In genomic region chr11:25853032-25853431, GRCm38 (mm10) we compare ENCODE assay signal across 14 mouse cellular contexts.
A peak's percentile ranks its signal among the peaks of the same experiment; 100 is the strongest.
DNase-seq lines count a peak whose midpoint lies in the region; ATAC-seq and TF ChIP-seq lines count a peak whose summit lies in the region.
"Had no signal": no experiment of that assay in that cellular context is flagged by ENCODE, and none has a peak within 500 bp of the region (broad histone marks: within the 10 kb centered on the region; RNA-seq: fewer than 3 reads in every experiment).

No protein-coding gene starts in this region.

- H3K4me3 ChIP-seq in hindbrain, embryonic 11.5 days (ENCODE audit: low read depth, low read length), result no peak overlapping the region
- H3K4me3 ChIP-seq in midbrain, embryonic 10.5 days, result no peak overlapping the region
- H3K4me3 ChIP-seq in olfactory bulb, adult 2 months (ENCODE audit: insufficient read depth, low read depth, low read length), result no peak overlapping the region
- H3K4me3 ChIP-seq: heart, embryonic 12.5 days; limb, embryonic 13.5 days had no signal

- H3K36me3 ChIP-seq in hindbrain, embryonic 11.5 days (ENCODE audit: control insufficient read depth, insufficient read depth, low read length), result no peaks in the 10 kb centered on the region
- no peaks in the 10 kb centered on the region for H3K36me3 ChIP-seq in midbrain, embryonic 10.5 days
- H3K36me3 ChIP-seq: heart, embryonic 12.5 days; limb, embryonic 13.5 days had no signal

- H3K9ac ChIP-seq in hindbrain, embryonic 11.5 days (ENCODE audit: low read depth, low read length), result no peak overlapping the region
- H3K9ac ChIP-seq: heart, embryonic 12.5 days; limb, embryonic 13.5 days had no signal

- no peak for TF ChIP-seq CTCF in olfactory bulb, adult 2 months (IDR thresholded peaks at IDR 0.05; ENCODE audit: insufficient read depth, low read depth, low read length)

- H3K4me2 ChIP-seq in hindbrain, embryonic 11.5 days (replicated peaks; ENCODE audit: low read depth, low read length), result no peak overlapping the region
- H3K4me2 ChIP-seq: heart, embryonic 12.5 days; limb, embryonic 13.5 days had no signal

- TF ChIP-seq POLR2A in olfactory bulb, adult 2 months (IDR thresholded peaks at IDR 0.05; ENCODE audit: insufficient read depth, low read depth, low read length), result no peak

- 24% methylated on average over 5 of the region's 5 CpGs for WGBS in hindbrain, embryonic 11.5 days
- WGBS in midbrain, embryonic 10.5 days, result 24% methylated on average over 5 of the region's 5 CpGs
- 39% methylated on average over 5 of the region's 5 CpGs for WGBS in olfactory bulb, adult 2 months

- peak; percentile 64 for ATAC-seq in hindbrain, embryonic 11.5 days (ENCODE audit: low FRiP score)
- ATAC-seq in activated CD4-positive, CD25-positive, alpha-beta regulatory T cell, adult 4 months, result no peak

- H3K27me3 ChIP-seq in hindbrain, embryonic 11.5 days (ENCODE audit: control insufficient read depth, insufficient read depth, low read length), result no peaks in the 10 kb centered on the region
- H3K27me3 ChIP-seq in midbrain, embryonic 10.5 days (ENCODE audit: low read depth, poor library complexity, severe bottlenecking), result no peaks in the 10 kb centered on the region
- H3K27me3 ChIP-seq: heart, embryonic 12.5 days; limb, embryonic 13.5 days had no signal

- H3K9me3 ChIP-seq in hindbrain, embryonic 11.5 days (ENCODE audit: control insufficient read depth, low read length), result no peaks in the 10 kb centered on the region
- no peaks in the 10 kb centered on the region for H3K9me3 ChIP-seq in midbrain, embryonic 10.5 days (replicated peaks)
- H3K9me3 ChIP-seq: heart, embryonic 12.5 days; limb, embryonic 13.5 days had no signal

- peaks cover 9% of the 10 kb centered on the region for H3K4me1 ChIP-seq in hindbrain, embryonic 11.5 days (replicated peaks; ENCODE audit: control insufficient read depth, insufficient read depth, low read length)
- peaks cover 43% of the 10 kb centered on the region for H3K4me1 ChIP-seq in midbrain, embryonic 10.5 days
- peaks cover 12% of the 10 kb centered on the region; the same call in 1 of the 2 replicates for H3K4me1 ChIP-seq in olfactory bulb, adult 2 months (ENCODE audit: control insufficient read depth, insufficient read depth, low read length)

- intact Hi-C loops in left cerebral cortex, postnatal 4 days (cut with DNase I), result loop anchor here (10.0 kb wide), 1 partner anchor 222 kb away; no protein-coding TSS in a partner anchor
- intact Hi-C loops in left cerebral cortex, postnatal 36 days (cut with DNase I), result loop anchor here (5.0 kb wide), 1 partner anchor 156 kb away; no protein-coding TSS in a partner anchor

- peak; percentile 53 for DNase-seq in left cerebral cortex, postnatal 4 days
- DNase-seq in left cerebral cortex, postnatal 36 days (ENCODE audit: low spot score in 2 of 2), result no peak
- DNase-seq in hindbrain, embryonic 11.5 days (ENCODE audit: low spot score), result peak; percentile 41
- DNase-seq in midbrain, embryonic 10.5 days (ENCODE audit: low spot score), result peak; percentile 20
- DNase-seq in kidney, adult 8-10 months, result no peak
- no peak for DNase-seq in spleen, adult 18-20 months
- DNase-seq: cerebellum, postnatal 25 days; kidney, postnatal 36 days; lung, adult 2 months; thymus, postnatal 36 days had no signal

- no peak overlapping the region for H3K27ac ChIP-seq in hindbrain, embryonic 11.5 days (ENCODE audit: low read depth, low read length)
- H3K27ac ChIP-seq in midbrain, embryonic 10.5 days (replicated peaks), result no peak overlapping the region
- peak overlapping the region; percentile 85 for H3K27ac ChIP-seq in olfactory bulb, adult 2 months (ENCODE audit: insufficient read depth, low read depth, low read length)
- H3K27ac ChIP-seq: limb, embryonic 13.5 days had no signal

Comparison
In these comparisons a context has a peak if more than half of its experiments do, and no peak if none do; other contexts are left out.
1. DNase-seq: peak in left cerebral cortex, postnatal 4 days (single experiment), hindbrain, embryonic 11.5 days (single experiment) and midbrain, embryonic 10.5 days (single experiment); none in left cerebral cortex, postnatal 36 days (0 of 2), kidney, adult 8-10 months (0 of 2) and spleen, adult 18-20 months (0 of 2).